Mouse (Mus musculus): ENCODE results near the gene Clk2.

Clk2 gene

DNA sequence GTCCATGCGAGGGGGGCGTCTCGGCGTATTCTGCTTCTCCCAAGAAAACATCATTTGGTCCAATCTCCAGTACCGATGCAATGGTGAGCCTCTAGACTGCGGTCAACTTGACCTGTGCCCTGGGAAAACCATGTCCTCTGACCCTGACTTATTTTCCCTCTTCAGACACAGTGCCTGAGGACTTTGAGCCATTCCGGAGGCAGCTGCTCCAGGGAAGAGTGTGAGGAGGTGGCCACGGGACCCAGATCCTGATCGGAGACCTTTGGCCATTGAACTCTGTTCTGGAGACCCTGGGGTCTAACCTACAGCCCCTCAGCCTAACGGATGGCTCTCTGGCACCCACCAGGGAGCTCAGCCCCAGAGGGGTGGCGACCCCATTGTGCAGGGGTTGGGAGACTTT, 61.8 kb downstream of the Clk2 start:
- no peak for DNase-seq
